Mouse (Mus musculus): ENCODE data around the gene Fastk. TPM values are rescaled to one million over a fixed set of nuclear protein-coding genes. Genes with fewer than 3 reads are reported as not detected.

Gene Fastk
- total RNA-seq (2017) = 32.2 and 32.9 TPM in 2 replicates

DNA sequence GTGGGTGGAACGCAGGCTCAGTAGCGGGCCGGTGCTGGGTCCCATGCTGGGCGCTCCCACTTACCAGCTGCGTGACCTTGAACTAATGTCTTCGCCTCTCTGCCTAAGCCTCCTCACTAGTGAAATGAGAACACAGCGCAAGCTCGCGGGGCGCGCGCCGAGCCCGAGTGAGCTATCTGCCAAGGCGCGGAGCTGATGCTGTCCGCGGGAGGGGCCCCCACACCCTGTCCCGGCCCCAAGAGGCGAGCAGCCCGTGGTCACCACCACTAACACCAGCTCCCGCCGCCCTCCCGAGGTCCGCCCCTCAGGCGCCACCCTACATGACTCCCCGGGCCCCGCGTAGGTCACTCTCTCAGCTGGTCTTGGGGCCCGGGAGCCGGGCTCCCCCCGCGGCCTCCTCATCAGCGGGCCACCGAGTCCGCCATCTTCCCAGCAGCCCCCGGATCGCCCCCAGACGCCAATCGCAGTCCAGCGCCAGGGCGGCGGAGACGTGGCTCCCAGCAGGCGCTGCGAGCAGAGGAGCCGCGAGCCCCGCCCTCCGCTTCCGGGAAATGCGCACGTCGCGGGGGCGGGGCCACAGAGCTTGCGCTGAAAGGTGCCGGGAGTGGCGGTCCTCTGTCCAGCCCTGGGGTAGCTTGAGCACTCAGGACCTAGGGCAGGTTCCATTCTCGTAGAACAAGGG is at the start of gene Fastk:
Gene Fastk, minus strand, starts transcription at position 542 of the 682 bp plus-strand sequence.
- ATAC-seq (ENCODE audit: extremely low read depth, insufficient number of reproducible peaks, low FRiP score, poor library complexity, severe bottlenecking) = peak; percentile 60

DNA sequence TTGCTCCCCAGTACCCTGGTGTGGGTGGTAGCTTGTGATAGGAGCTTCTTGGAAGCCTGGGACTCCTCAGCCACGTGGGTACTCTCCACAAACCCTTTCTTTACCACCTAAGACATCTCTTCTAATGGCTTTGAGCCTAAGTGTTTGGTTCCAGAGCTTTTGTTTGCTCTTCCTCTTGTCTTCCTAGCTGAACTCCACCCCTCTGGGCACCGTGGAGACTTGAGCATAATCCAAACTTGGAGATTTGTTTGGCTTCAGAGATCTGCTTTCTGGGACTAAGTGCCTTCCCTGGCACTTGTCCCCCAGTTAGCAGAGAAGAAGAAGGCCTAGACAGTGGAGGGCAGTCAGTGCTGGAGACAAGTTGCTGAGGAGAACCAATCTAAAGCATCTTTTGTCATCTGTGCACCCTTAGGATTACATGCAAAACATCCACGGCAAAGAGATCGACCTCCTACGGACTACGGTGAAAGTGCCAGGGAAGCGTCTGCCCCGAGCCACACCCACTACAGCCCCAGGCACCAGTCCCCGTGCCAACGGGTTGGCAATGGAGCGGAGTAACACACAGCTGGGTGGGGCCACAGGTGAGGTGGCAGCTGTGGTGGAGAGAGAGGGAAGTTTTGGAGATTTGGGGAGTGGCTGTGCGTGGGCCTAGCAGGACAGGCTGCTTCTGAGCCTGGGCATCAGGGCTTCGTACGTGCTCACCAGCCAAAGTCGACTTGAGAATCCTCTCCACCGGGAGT is 47.6 kb upstream of the Fastk start:
- ATAC-seq (ENCODE audit: extremely low read depth, insufficient number of reproducible peaks, low FRiP score, poor library complexity, severe bottlenecking) = no peak

DNA sequence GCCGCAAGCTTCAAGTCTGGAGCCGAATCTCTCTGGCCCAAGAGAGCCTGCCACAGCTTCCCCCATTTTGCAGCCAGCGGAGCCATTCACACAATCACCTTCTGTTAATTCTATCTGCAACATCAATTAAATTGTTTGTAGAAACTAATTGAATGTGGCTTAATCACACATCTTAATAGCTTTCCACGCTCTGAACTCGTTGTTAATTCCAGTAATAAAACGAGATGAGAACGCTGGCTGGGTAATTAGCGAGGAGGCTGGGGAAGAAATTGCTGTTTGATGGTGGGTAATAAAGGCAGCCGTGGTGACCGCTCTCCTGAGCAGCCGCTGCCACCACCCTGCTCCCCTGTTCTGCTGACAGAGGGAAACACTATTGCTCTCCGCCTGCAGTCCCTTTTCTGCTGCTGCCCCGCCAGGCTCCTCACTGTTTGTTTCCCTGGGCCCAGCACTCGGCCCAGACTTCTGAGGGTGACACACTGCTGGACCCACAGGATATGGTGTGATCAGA is 45.4 kb upstream of the Fastk start:
- ATAC-seq (ENCODE audit: extremely low read depth, insufficient number of reproducible peaks, low FRiP score, poor library complexity, severe bottlenecking) = no peak

DNA sequence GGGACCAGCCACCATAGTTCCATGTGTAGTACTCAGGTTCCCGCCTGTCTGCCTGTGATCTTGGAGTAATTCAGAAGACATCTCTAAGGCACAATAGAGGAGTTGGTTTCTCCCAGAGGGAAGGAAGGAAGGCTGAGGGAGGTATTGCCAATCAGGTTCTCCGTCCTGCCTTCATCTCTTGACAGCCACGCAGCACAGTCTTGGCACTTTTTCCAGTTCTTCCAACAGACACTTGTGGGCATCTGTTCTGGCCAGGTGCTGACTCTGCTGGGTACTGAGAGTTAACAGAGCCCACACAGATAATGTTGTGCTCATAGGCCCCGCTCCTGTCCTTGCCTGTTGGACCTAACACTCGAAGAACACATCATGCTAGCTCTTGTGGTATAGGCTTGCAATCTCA is 41.7 kb upstream of the Fastk start:
- ATAC-seq (ENCODE audit: extremely low read depth, insufficient number of reproducible peaks, low FRiP score, poor library complexity, severe bottlenecking) = no peak

DNA sequence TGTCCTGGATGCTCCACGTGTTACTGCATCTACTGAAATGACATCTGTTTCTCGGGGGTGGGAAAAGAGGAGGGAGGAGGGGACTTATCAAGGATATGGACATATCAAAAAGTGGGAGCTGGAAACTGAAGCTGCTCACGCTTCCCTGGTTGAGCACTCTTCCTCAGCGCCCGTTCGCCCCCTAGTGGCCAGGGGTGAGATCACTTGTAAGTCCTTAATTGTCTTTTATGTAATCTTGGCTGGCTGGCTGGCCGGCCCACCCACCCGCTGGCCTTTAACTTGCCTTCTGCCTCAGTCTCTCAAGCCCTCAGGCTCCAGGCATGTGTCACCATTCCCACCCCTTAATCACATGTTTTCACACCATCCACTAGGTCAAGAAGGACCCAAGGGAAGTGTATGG is 41.0 kb upstream of the Fastk start:
- ATAC-seq (ENCODE audit: extremely low read depth, insufficient number of reproducible peaks, low FRiP score, poor library complexity, severe bottlenecking) = no peak

DNA sequence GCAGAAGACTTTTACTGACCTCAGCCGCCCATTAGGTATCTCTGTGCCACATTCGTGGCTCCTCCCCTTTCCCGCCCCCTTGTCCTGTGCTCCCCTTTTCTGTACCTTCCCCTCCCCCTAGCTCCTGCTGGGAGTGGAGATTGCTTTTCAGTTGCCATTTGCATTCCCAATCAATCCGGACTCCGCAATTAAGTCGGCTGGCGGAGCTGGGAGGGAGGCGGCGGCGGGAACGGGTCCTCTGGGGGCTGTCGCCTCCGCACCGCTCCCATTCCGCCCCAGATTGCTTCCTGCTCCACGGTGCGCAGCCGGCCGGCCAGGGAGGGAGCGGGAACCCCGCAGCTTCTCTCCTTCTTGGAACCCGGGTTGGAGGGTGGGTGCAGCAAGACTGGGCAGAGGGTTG is 39.9 kb upstream of the Fastk start:
- no peak for ATAC-seq (ENCODE audit: extremely low read depth, insufficient number of reproducible peaks, low FRiP score, poor library complexity, severe bottlenecking)

DNA sequence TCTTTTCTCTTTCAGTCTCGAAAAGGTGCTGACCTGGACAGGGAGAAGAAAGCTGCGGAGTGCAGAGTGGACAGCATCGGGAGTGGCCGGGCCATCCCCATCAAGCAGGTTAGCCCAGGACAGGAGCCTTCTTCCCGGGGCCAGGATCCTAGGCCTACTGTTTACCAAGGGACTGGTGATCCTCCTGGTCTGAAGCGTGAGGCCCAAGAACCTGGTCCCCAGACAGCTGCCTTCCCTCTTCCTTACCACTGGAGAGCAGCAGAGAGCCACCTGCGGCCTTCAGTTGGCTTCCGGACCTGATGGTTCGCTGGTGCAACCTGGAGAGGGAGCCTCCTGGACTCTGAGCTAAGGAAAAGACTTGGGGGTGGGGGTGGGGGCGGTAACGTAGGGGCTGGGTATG is 38.2 kb upstream of the Fastk start:
- no peak for ATAC-seq (ENCODE audit: extremely low read depth, insufficient number of reproducible peaks, low FRiP score, poor library complexity, severe bottlenecking)

DNA sequence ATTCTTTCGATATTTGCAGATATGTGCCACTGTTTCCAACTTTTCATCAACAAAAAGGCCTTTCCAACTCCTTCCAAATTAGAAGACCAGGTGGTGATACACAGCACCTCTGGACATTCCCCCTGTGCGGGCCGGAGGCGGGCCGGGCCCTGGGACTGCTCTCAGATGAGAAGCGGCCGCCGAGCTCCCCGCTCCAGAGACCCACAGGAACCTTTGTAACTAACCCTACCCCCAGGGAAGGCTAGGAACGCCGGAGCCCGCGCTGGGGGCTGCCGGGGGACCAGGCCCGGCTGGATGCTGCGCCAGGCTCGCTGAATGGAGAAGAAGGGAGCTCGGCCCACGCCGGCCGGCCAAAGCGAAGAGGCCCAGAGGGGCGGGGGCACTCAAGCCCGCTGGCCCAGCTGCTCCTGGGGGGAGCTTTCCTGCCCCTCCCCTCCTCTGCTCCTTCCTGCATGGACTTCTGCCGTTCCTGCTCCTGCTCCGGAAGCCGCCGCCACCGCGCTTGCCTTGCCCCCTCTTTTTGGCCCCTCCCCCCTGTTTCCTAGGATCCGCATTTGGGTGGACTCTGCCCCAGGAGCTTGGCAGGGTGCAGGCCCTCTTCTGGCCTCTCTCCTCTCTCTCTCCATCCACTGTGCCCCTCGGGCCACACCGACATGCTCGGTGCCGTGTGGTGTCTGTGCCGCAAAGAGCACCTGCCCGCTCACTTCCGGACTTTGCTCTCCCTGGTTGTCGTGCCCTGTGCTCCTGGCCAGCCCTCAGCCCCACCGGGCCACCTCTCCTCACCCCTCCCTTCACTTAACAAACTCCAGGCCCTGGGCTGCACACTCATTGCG is 37.4 kb upstream of the Fastk start:
- ATAC-seq (ENCODE audit: extremely low read depth, insufficient number of reproducible peaks, low FRiP score, poor library complexity, severe bottlenecking) = no peak

DNA sequence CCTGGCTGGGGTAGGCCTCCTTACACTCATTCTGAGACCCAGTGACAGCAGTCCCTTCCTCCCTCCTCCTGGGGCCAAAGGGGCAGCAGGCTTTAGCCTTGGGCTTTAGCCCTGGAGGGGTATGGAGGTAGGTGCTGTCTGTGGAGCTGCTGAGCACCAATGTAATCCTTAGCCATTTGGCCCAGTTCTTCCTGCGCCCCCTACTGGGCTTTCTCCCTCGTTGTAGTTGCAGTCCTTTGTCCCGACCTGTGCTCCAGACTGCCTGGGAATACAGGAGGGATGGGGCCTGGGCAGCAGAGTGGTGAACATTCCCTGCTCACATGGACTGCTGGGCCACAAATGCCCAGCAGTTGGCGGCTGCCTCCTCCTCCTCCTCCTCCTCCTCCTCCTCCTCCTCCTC is 36.6 kb upstream of the Fastk start:
- no peak for ATAC-seq (ENCODE audit: extremely low read depth, insufficient number of reproducible peaks, low FRiP score, poor library complexity, severe bottlenecking)

DNA sequence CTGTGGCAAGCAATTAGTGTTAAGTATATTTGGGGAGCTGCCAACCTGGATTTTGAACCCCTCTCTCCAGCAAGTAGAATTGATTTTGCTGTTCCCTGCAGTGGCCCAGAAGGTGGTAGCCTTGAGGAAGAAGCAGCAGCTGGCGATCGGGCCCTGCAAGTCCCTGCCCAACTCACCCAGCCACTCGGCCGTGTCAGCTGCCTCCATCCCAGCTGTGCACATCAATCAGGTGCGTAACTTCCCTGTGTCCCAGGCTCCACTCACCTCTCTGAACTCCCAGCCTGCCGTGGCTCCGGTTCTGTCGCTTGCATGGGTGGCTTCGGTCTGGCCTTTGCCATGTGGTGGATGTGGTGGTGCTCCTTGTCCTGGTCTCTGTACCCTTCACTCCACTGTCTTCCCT is 32.8 kb upstream of the Fastk start:
- no peak for ATAC-seq (ENCODE audit: extremely low read depth, insufficient number of reproducible peaks, low FRiP score, poor library complexity, severe bottlenecking)

DNA sequence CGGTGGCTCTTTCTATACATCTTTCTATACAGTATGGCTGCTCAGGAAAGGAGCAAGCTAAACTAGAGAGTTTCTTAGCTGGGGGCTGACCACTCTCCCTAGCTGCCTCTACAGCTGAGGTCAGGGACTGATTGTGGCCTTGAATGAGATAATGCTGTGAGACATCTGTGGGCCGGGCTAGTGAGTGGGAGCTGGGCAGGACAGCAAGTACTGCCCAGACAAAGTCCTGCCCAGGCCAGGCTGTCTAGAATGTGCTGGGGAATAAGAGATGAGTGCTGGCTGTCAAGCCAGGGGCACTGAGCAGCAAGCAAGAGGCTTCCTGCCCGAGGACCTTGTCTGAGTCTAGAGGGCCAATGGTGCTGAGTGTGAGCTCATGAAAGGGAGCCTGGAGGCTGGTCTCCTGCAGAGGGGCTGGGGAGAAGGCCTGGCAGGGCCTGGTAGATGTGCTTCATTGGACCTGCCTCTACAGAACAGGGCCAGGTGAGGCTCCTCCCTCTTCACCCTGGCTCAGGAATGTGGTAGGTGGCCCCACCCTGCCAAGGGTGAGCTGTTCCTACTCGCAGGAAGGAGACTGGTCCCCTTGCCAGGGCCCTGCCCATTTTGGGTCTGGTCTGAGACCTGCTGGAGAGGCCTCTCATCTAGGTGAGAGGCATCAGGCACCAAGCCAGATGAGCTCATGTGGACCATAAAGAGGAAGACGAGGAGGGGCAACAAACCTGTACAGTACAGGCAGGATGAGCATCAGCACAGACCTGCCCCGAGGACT is 30.6 kb upstream of the Fastk start:
- no peak for ATAC-seq (ENCODE audit: extremely low read depth, insufficient number of reproducible peaks, low FRiP score, poor library complexity, severe bottlenecking)

DNA sequence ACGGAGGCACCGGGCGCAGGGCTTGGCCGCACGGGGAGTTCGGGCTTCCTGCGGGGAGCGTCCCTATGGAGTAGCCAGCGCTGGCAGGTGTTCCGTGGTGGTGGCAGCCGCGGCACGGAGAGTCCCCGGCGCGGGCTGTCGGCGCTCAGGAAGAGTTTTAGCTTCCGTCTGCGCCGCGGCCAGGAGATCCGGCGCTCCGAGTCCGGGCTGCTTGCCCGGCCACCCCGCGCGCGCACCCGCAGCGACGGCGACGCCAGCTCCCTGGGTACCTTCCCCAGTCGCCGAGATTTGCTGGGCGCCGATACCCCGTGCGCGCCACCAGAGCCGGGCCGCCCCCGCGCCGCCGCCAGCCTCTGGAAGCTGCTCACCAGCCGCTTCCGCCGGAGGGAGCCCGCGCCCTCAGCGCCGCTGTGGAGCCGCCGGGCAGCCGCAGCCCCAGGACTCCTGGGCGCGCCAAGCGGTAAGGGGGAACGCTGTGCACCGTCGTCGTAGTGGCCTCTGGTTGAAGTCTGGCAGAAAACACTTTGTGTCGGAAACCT is 29.7 kb upstream of the Fastk start:
- ATAC-seq (ENCODE audit: extremely low read depth, insufficient number of reproducible peaks, low FRiP score, poor library complexity, severe bottlenecking) = no peak

DNA sequence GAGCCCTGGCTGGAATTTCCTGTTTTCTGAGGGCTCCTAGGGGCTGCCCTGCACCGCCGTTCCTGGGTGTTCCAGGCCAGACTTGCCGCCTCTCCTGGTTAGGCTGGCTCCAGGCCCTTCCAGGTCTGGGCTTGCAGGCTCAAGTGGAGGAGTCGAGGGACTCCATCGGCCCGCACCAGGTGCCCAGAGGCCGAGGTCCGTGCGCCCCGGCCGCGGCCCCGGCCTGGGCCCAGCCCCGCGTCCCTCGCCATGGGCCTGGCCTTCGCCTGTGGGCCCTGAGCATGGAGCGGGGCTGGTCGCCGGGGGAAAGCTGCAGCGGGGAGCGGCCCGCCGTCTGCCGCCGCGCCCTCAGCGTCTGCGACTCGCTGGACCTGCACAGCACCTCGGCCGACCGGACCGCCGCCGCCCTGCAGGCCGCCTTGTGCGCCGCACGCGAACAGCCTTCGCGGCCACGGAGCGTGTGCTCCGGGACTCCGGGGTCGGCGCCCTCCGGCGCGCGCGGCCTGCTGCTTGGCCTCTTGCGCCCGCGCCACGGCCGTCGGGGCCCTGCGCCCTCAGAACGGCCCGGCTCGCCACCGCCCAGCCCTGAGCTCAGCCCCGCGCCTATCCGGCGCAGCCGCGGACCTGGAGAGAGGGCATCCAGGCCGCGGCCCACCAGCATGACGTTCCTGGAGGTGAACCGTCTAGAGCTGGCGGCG is 29.1 kb upstream of the Fastk start:
- no peak for ATAC-seq (ENCODE audit: extremely low read depth, insufficient number of reproducible peaks, low FRiP score, poor library complexity, severe bottlenecking)

DNA sequence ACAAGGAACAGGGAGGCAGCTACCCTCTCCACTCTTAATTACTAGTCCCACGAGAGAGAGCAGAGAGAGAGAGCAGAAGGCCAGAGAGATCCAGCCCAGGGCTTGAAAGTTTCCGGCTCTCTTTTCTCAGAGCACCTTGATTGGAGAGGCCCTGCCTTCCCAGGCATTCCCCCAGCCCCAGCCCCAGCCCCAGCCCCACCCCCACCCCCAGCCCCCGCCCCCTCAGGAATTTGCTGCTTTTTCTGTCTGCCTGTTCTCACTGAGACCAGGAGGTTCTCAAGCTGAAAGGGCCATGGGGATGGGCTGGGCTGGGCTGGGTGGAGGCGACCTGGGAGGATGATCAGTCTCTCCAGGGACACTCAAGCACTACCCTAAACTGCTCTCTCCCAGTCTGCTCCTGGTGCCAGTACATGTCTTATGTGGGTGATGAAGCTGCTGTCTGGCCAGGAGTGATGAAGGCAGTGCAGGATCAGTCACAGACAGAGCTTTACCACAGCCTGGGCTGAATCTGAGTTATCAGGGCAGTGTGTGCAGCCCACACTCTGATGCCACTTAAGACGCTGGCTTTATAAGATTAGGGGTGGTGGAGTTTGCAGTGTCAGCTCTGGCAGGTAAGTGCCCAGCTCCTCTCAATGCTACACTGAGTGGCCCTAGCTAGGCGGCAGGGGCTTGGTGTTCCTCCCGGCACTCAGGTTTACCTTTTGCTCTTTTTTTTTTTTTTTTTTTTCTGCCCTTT is 28.0 kb upstream of the Fastk start:
- no peak for ATAC-seq (ENCODE audit: extremely low read depth, insufficient number of reproducible peaks, low FRiP score, poor library complexity, severe bottlenecking)

DNA sequence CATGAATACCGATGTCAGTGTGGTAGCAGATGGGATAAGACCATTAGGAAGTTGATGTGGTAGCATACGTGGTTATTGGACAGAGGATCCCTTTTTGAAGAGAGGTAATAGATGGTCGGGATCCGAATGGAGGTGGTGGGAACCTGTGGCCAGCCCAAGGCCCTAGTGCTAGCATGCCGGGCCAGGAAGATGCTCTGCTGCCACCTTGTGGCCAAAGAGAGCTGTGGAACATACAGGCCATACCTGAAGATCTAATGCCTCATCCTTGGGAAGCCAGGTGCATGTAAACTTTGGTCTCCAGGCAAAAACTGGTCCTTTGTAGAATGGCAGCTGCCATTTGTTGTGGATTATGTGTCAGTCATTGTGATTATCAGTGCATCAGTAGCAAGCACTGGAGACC is 25.5 kb upstream of the Fastk start:
- peak; percentile 72; the same call in 1 of the 2 replicates for ATAC-seq (ENCODE audit: extremely low read depth, insufficient number of reproducible peaks, low FRiP score, poor library complexity, severe bottlenecking)

DNA sequence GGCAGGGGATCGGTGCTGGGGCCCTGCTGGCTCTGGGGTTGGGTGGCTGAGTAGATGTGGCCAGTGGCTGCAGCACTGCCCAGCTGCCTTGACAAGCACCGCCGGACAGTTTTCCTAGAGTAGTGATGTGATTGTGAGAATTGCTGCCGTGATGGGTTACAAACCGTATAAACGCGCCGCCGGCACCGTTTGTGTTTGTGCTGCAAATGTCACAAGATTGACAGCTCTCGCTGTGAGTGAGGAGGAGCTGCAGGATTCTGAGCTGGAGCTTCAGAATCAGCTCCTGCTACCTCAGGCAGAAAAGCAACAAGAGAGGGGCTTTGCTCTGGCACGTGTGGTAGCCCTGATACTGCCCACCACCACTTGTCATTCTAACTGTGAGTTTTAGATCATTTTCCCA is 21.7 kb upstream of the Fastk start:
- no peak for ATAC-seq (ENCODE audit: extremely low read depth, insufficient number of reproducible peaks, low FRiP score, poor library complexity, severe bottlenecking)

DNA sequence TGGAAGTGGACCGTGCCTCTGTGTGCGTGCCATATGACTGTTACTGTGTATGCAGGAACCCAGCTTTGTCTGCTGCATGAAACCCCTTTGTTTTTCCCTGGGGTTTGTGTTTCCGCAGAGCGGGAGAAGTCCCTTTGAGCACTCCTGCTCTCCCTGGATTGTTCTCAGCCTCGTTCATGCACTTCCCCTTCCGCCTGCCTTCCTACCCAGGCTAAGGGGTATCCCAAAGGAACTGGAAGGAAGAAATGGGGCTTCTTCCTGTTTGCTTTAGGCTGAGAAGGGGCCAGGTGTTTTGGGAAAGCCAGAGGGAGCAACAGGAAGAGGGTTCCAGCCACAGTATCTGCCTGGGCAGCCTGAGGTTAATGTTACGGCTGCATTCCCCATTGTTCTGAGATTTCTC is 10.5 kb upstream of the Fastk start:
- no peak for ATAC-seq (ENCODE audit: extremely low read depth, insufficient number of reproducible peaks, low FRiP score, poor library complexity, severe bottlenecking)

DNA sequence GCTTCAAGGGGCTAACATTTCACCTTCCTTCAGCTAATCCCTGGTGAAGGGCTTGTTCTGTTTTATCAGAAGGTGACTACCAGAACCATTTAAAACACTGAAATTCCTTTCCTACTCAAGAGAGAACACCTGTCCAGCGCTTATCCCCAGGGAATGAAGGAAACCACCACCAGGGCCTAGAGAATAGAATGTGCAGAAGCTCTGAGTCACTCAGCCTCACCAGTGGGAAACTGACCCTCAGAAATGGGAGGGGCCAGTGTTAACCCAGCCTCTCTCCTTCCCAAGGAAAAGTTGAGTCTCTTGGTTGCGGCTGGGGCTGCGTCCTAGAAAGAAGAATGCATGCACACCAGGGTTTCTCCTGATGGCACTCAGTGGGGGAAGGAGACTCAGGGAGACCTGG is 10.0 kb upstream of the Fastk start:
- no peak for ATAC-seq (ENCODE audit: extremely low read depth, insufficient number of reproducible peaks, low FRiP score, poor library complexity, severe bottlenecking)
